Mouse (Mus musculus): ENCODE measurements around the gene Ttc23.

DNA sequence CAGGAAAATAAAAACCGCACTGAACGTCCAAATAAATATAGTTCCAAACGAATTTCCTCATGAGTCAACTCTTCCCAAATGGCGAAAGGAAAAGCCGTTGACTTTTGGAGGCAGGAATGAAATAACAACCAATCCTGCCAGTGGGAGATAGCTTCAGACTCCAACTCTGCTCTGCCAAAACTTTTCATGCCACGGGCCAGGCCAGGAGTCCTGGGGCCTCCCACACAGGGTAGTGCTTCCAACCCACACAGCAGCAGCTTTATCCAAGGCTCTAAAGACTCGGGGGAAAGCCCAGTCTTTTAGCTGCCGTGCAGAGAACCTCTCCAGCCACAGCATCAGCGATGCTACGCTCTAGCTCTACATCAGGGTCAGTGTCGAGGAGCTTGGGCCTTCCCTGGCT, 107.4 kb downstream of the Ttc23 start:
- TF ChIP-seq TCF12 (IDR thresholded peaks at IDR 0.05; ENCODE audit: insufficient read depth, poor library complexity, severe bottlenecking) (no peak), POLR2A (IDR thresholded peaks at IDR 0.05; ENCODE audit: insufficient read length, low read depth) (no peak)

Measured in myocyte (in vitro differentiated cells).